Mouse (Mus musculus): Measurements from ENCODE around the gene Cd40. TPM values are rescaled to one million over a fixed set of nuclear protein-coding genes. Genes with fewer than 3 reads are reported as not detected.
A peak's percentile ranks its signal among the peaks of the same experiment; 100 is the strongest.

Gene Cd40
- 1 to 10 TPM; 6.3 to 8.5 TPM for total RNA-seq (2021)
- long read RNA-seq, experiment 1, transcript Cd40-201 (9 exons, 2,986 nt), result major isoform, 5 of 9 reads
- long read RNA-seq, experiment 1, partial matches to known transcripts, result 0 of 9 reads
- long read RNA-seq, experiment 1, other reads (novel, unspliced or antisense), result 3 of 9 reads
- long read RNA-seq, experiment 2, transcript Cd40-201 (9 exons, 2,986 nt), result major isoform, 5 of 10 reads
- long read RNA-seq, experiment 2, partial matches to known transcripts, result 1 of 10 reads
- long read RNA-seq, experiment 2, other reads (novel, unspliced or antisense), result 0 of 10 reads

GRCm38 (mm10) chr2:165054888-165055852, at the start of gene Cd40:
Gene Cd40 (plus strand): TSS chr2:165055627.
- DNase-seq (ENCODE audit: low spot score in 2 of 2), result peak; percentile 22 to 47

GRCm38 (mm10) chr2:165006813-165007212, 48.6 kb upstream of the Cd40 start:
- DNase-seq (ENCODE audit: low spot score in 2 of 2), result no peak

GRCm38 (mm10) chr2:165007986-165008385, 47.4 kb upstream of the Cd40 start:
- DNase-seq (ENCODE audit: low spot score in 2 of 2), result no peak

- DNase-seq (ENCODE audit: low spot score in 2 of 2), result no peak
These were observed 46.3 kb upstream of the Cd40 start for GRCm38 (mm10) chr2:165009161-165009560.

GRCm38 (mm10) chr2:165009581-165009980, 45.8 kb upstream of the Cd40 start:
- no peak for DNase-seq (ENCODE audit: low spot score in 2 of 2)

- no peak for DNase-seq (ENCODE audit: low spot score in 2 of 2)
These were observed 45.1 kb upstream of the Cd40 start for GRCm38 (mm10) chr2:165010351-165010750.

GRCm38 (mm10) chr2:165014935-165015334, 40.5 kb upstream of the Cd40 start:
- no peak for DNase-seq (ENCODE audit: low spot score in 2 of 2)

GRCm38 (mm10) chr2:165020490-165020889, 34.9 kb upstream of the Cd40 start:
- DNase-seq (ENCODE audit: low spot score in 2 of 2), result no peak

- no peak for DNase-seq (ENCODE audit: low spot score in 2 of 2)
These were observed 28.3 kb upstream of the Cd40 start for GRCm38 (mm10) chr2:165027163-165027562.

GRCm38 (mm10) chr2:165032533-165032932, 22.9 kb upstream of the Cd40 start:
- DNase-seq (ENCODE audit: low spot score in 2 of 2), result no peak

GRCm38 (mm10) chr2:165033306-165033705, 22.1 kb upstream of the Cd40 start:
- no peak for DNase-seq (ENCODE audit: low spot score in 2 of 2)

GRCm38 (mm10) chr2:165034131-165035057, 21.0 kb upstream of the Cd40 start, which contains the start of gene Ncoa5:
Gene Ncoa5 (minus strand): TSS chr2:165034867.
- peak; percentile 87 to 96 for DNase-seq (ENCODE audit: low spot score in 2 of 2)

- no peak for DNase-seq (ENCODE audit: low spot score in 2 of 2)
These were observed 20.4 kb upstream of the Cd40 start for GRCm38 (mm10) chr2:165035058-165035431.

GRCm38 (mm10) chr2:165037415-165037814, 18.0 kb upstream of the Cd40 start:
- DNase-seq (ENCODE audit: low spot score in 2 of 2), result no peak

- DNase-seq (ENCODE audit: low spot score in 2 of 2), result no peak
These were observed 13.3 kb upstream of the Cd40 start for GRCm38 (mm10) chr2:165042126-165042525.

GRCm38 (mm10) chr2:165043090-165043636, 12.3 kb upstream of the Cd40 start:
- DNase-seq (ENCODE audit: low spot score in 2 of 2), result no peak

- DNase-seq (ENCODE audit: low spot score in 2 of 2), result no peak
These were observed 11.7 kb upstream of the Cd40 start for GRCm38 (mm10) chr2:165043729-165044128.

GRCm38 (mm10) chr2:165049044-165049443, 6.4 kb upstream of the Cd40 start:
- no peak for DNase-seq (ENCODE audit: low spot score in 2 of 2)

- no peak for DNase-seq (ENCODE audit: low spot score in 2 of 2)
These were observed 4.4 kb upstream of the Cd40 start for GRCm38 (mm10) chr2:165050826-165051548.

GRCm38 (mm10) chr2:165051566-165051965, 3.9 kb upstream of the Cd40 start:
- no peak for DNase-seq (ENCODE audit: low spot score in 2 of 2)

Measured in adrenal gland, postnatal 4 days (tissue).